Mouse (Mus musculus) ES-E14 (cell line): ENCODE measurements at regions not wholly inside any gene's neighbourhood (a gene's known extent, or its start where the extent isn't known, plus 50 kb on each side); places are given as distances from the start of the nearest gene placed in this dataset.

ENCODE experiments used
- DNase-seq: peaks from one replicate; pipeline ENCODE4 v3.0.0-alpha.2; 2013; ENCODE audit warnings: low read depth, low spot score
- H3K27ac ChIP-seq: 2 replicates; pipeline ENCODE4 v1.5.1; 2012; ENCODE audit warnings: low read depth, mild to moderate bottlenecking, low read length, moderate library complexity, mixed read lengths; ENCODE audit not compliant: poor library complexity, insufficient read depth, severe bottlenecking
- H3K36me3 ChIP-seq: 2 replicates; pipeline ENCODE4 v1.6.1; 2012; ENCODE audit warnings: mild to moderate bottlenecking, low read length, moderate library complexity, mixed read lengths; ENCODE audit not compliant: control insufficient read depth, poor library complexity, insufficient read depth, severe bottlenecking
- H3K4me1 ChIP-seq, 2 experiments: fragments of 150-350 bp in 1 of 2; sonication (generic) in 1 of 2; 2 replicates each; pipeline ENCODE4 v1.6.1; 2012; ENCODE audit warnings: low read length in 2 of 2, mild to moderate bottlenecking in 1 of 2, mixed read lengths in 1 of 2; ENCODE audit not compliant: control insufficient read depth in 2 of 2, insufficient read depth in 2 of 2, poor library complexity in 1 of 2
- H3K4me3 ChIP-seq, 2 experiments: fragments of 150-350 bp in 1 of 2; sonication (generic) in 1 of 2; 2 replicates each; pipeline ENCODE4 v1.5.1; 2012; ENCODE audit warnings: low read length in 2 of 2, low read depth in 1 of 2, mild to moderate bottlenecking in 1 of 2, mixed read lengths in 1 of 2; ENCODE audit not compliant: insufficient read depth in 1 of 2, poor library complexity in 1 of 2, severe bottlenecking in 1 of 2
- H3K9ac ChIP-seq: 2 replicates; pipeline ENCODE4 v1.6.1; 2012; ENCODE audit warnings: low read depth, mild to moderate bottlenecking, low read length, mixed read lengths; ENCODE audit not compliant: poor library complexity, insufficient read depth, severe bottlenecking
- H3K9me3 ChIP-seq: fragments of 150-350 bp; sonication (generic); 2 replicates; pipeline ENCODE4 v1.6.1; 2012; ENCODE audit warnings: low read depth, mild to moderate bottlenecking, low read length; ENCODE audit not compliant: control insufficient read depth, insufficient read depth
- CHD2 ChIP-seq: IDR thresholded peaks from 2 replicates; pipeline ENCODE4 v1.6.1; 2014; ENCODE audit warnings: mild to moderate bottlenecking, low read depth, low read length, inconsistent platforms
- HCFC1 ChIP-seq: IDR thresholded peaks from 2 replicates; pipeline ENCODE4 v1.6.1; 2012; ENCODE audit warnings: low read length, inconsistent platforms, borderline replicate concordance; ENCODE audit not compliant: insufficient read depth
- MAFK ChIP-seq: IDR thresholded peaks from 2 replicates; pipeline ENCODE4 v1.6.1; 2014; ENCODE audit warnings: mild to moderate bottlenecking, low read depth, low read length, inconsistent platforms; ENCODE audit not compliant: insufficient read depth
- ZC3H11A ChIP-seq: IDR thresholded peaks from 2 replicates; pipeline ENCODE4 v1.6.1; 2012; ENCODE audit warnings: low read depth, mild to moderate bottlenecking, inconsistent platforms, low read length, borderline replicate concordance
- ZNF384 ChIP-seq: IDR thresholded peaks from 2 replicates; pipeline ENCODE4 v1.6.1; 2012; ENCODE audit warnings: low read depth, low read length, inconsistent platforms
- in situ Hi-C, 2 experiments: fragments of 600-800 bp; cut with MboI; formaldehyde crosslinking; loops; one replicate each; pipeline ENCODE4 v1.15.1; 2025; ENCODE audit warnings: low sequenced_read_pairs in 2 of 2, inconsistent platforms in 1 of 2; ENCODE audit not compliant: unreplicated experiment in 2 of 2

DNA sequence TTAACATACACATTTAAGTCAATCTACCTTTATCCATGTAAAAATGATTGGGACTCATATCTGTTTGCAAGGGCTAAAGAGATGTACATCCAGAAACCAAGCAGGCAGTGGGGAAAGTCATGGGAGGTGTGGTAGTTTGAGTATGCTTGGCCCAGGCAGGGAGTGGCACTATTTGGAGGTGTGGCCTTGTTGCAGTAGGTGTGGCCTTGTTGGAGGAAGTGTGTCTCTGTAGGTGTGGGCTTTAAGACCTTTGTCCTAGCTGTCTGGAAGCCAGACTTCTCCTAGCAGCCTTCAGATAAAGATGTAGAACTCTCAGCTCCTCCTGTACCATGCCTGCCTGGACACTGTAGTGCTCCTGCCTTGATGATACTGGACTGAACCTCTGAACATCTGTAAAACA is 133.9 kb upstream of the Mb21d2 start:
- in situ Hi-C loops, result no loop called here

DNA sequence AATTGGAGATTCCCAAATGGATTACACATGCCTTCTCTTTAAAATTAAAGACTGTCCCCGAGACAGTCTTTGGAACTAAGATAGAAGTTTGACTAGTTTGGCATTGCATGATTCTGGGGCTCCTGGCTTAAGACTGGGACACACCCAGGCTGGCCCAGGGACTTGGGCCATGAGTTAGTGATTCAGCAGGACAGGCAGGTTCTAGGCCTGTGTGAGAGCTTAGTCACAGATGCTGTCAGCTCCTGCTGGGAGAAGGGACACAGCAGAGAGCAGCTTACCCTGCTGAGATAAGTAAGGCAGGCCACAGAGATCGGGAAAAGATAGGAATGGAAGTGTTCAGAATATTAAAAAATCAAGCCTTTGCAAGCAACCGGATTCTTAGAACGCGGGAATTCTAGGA is 127.6 kb upstream of the Mb21d2 start:
- Histone ChIP-seq H3K9ac (no peak overlapping the region), H3K4me1 (no peaks in the 10 kb centered on the region), H3K9me3 (no peaks in the 10 kb centered on the region), H3K4me3 (no peak overlapping the region), H3K27ac (no peak overlapping the region), H3K36me3 (no peaks in the 10 kb centered on the region)
- no peak for DNase-seq
- TF ChIP-seq CHD2 (no peak), MAFK (no peak), ZNF384 (no peak), ZC3H11A (no peak), HCFC1 (no peak)
- in situ Hi-C loops, result no loop called here

More for the DNA sequence above, 133.9 kb upstream of the Mb21d2 start:
- no peak for DNase-seq
- TF ChIP-seq CHD2 (no peak), ZNF384 (no peak), ZC3H11A (no peak), MAFK (no peak), HCFC1 (no peak)
- no peaks in the 10 kb centered on the region for H3K9me3 ChIP-seq
- no peaks in the 10 kb centered on the region for H3K36me3 ChIP-seq
- H3K4me3 ChIP-seq, result no peak overlapping the region
- H3K4me1 ChIP-seq, result no peaks in the 10 kb centered on the region
- no peak overlapping the region for H3K9ac ChIP-seq
- no peak overlapping the region for H3K27ac ChIP-seq

DNA sequence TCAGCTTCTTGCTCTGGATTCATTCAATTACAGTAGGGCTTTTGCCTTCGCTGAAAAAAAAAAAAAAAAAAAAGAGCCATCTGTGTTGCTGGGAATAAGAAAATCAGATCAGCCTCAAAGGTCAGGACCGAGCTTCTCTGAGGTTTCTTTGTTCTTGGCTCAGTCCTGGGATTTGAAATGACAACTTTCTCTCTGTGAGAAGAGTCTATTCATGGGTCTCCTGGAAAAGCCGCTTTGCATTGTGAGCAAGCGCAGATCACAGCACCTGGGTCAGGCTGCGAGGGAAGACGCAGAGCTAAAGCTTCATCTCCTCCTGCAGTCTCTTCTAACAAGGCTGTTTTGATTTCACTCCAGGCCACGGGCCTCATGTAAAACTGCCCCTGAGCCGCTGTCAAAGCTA is 125.0 kb upstream of the Mb21d2 start:
- in situ Hi-C loops, result no loop called here
- Histone ChIP-seq H3K36me3 (no peaks in the 10 kb centered on the region), H3K27ac (no peak overlapping the region), H3K9ac (no peak overlapping the region), H3K4me3 (no peak overlapping the region), H3K9me3 (no peaks in the 10 kb centered on the region), H3K4me1 (no peaks in the 10 kb centered on the region)
- DNase-seq, result no peak
- peak; percentile 46; the same call in 1 of the 2 replicates for TF ChIP-seq ZNF384
- no peak for TF ChIP-seq CHD2

DNA sequence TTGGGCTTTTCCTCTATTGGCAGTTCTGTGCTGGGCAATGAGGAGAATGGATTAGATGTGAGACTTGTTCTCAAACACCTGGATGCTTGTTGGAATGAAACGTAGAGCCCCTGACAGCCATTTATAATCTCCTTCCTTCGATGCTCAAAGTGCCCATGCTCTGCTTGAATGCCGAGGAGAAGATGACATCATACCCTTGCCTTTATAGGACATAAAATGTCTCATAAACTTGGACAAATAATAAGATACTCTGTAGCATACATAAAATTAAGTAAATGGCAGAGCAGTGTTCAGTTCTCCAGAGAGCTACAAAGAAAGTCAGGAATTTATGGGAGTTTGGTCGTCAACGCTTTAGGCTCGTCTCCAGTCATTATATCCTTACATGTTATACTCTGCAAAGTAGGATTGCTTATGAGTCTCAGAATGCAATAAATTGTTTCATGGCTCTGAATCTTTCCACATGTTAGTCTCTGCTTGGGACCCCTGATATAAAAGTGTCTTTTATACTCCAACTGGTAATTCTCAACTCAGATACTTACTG is 117.0 kb upstream of the Mb21d2 start:
- H3K4me1 ChIP-seq, result no peaks in the 10 kb centered on the region
- H3K9me3 ChIP-seq, result no peaks in the 10 kb centered on the region
- no peaks in the 10 kb centered on the region for H3K36me3 ChIP-seq
- TF ChIP-seq ZNF384 (no peak), ZC3H11A (no peak), MAFK (no peak), CHD2 (no peak), HCFC1 (no peak)
- H3K27ac ChIP-seq, result no peak overlapping the region
- H3K4me3 ChIP-seq, result no peak overlapping the region
- no peak for DNase-seq
- in situ Hi-C loops, result no loop called here
- no peak overlapping the region for H3K9ac ChIP-seq

DNA sequence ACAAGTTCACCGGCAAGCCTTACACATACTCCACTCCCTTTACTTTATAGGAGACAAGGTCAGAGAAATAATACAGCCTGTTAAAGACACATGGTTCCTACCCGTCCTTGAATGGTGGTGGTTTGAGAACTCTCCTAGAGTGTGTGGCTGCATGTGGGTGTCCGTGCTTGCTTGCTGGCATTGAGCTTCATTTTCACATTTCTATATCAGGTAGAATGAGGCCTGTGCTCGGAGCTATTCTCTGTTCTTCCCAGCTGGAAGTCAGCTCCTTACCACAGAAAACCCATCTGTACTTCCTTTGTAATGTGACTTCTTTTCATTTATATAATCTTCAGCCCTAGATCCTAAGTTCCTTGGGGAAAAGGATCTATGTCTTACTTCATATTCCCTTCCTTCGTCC is 106.0 kb upstream of the Mb21d2 start:
- TF ChIP-seq CHD2 (no peak), ZC3H11A (no peak), MAFK (no peak), HCFC1 (no peak), ZNF384 (no peak)
- in situ Hi-C loops, result no loop called here
- Histone ChIP-seq H3K36me3 (no peaks in the 10 kb centered on the region), H3K27ac (no peak overlapping the region), H3K9me3 (no peaks in the 10 kb centered on the region), H3K9ac (no peak overlapping the region), H3K4me3 (no peak overlapping the region), H3K4me1 (no peaks in the 10 kb centered on the region)
- DNase-seq, result no peak
